Mouse (Mus musculus) urinary bladder, adult 18-20 months (tissue): Measurements from ENCODE around the gene Panx2.
A peak's percentile ranks its signal among the peaks of the same experiment; 100 is the strongest.

ENCODE experiments used
- DNase-seq, 2 experiments: peaks; one replicate each; pipeline ENCODE4 v3.0.0; 2022; ENCODE audit warnings: low spot score in 2 of 2, mixed read lengths in 2 of 2

Panx2 gene

GRCm38 (mm10) chr15:89122649-89123366, 63.3 kb downstream of the Panx2 start, which contains the start of gene Tubgcp6:
Gene Tubgcp6, minus strand, starts transcription at chr15:89123112.
- DNase-seq, result peak; percentile 89 to 98
